Comparison of ENCODE assay signal across 8 mouse cellular contexts in genomic region chr16:35769878-35770657, GRCm38 (mm10). TPM values are rescaled to one million over a fixed set of nuclear protein-coding genes. Genes with fewer than 3 reads are reported as not detected.
DNase-seq lines count a peak whose midpoint lies in the region; ATAC-seq lines count a peak whose summit lies in the region.

Hspbap1 (plus strand) TSS chr16:35770375.

- no peaks in the 10 kb centered on the region for H3K36me3 ChIP-seq in intestine, embryonic 14.5 days (ENCODE audit: control insufficient read depth, insufficient read depth, low read length)

- peak within 1 kb of the TSS; percentile 89 for H3K4me3 ChIP-seq in intestine, embryonic 14.5 days (ENCODE audit: low read depth, low read length)

- peak within 1 kb of the TSS; percentile 63 for H3K4me2 ChIP-seq in intestine, embryonic 14.5 days (ENCODE audit: low read length)

- H3K9me3 ChIP-seq in intestine, embryonic 14.5 days (ENCODE audit: control insufficient read depth, low read length): no peaks in the 10 kb centered on the region

- under 1% methylated on average over 51 of the region's 51 CpGs for WGBS in intestine, embryonic 14.5 days

- ATAC-seq in intestine, embryonic 14.5 days (replicated peaks; ENCODE audit: low FRiP score, low TSS enrichment, low read depth): peak; percentile 85
- peak; percentile 67 for ATAC-seq in megakaryocyte progenitor cell, adult 5-6 weeks (replicated peaks; ENCODE audit: poor library complexity)

- DNase-seq in adrenal gland, adult 18-20 months (ENCODE audit: low spot score in 2 of 2): peak; percentile 88 to 89
- DNase-seq in embryo, embryonic 10.5 days (ENCODE audit: low spot score): peak; percentile 92
- peak; percentile 93 for DNase-seq in gastrocnemius, postnatal 14 days
- peak; percentile 94 for DNase-seq in intestine, embryonic 14.5 days (ENCODE audit: low spot score)
- DNase-seq in left cerebral cortex, postnatal 10 days (ENCODE audit: extremely low spot score in 1 of 2, low spot score in 2 of 2): peak; percentile 73 to 94
- peak; percentile 94 to 95 for DNase-seq in right cerebral cortex, postnatal 10 days (ENCODE audit: low spot score in 2 of 2)
- DNase-seq in urinary bladder, postnatal 14 days (ENCODE audit: low spot score): peak; percentile 92

- peak within 1 kb of the TSS; percentile 64 for H3K27ac ChIP-seq in intestine, embryonic 14.5 days (ENCODE audit: low read depth)

- H3K4me1 ChIP-seq in intestine, embryonic 14.5 days (replicated peaks; ENCODE audit: control insufficient read depth, insufficient read depth, low read length): peaks cover 11% of the 10 kb centered on the region

- intact Hi-C loops in gastrocnemius, postnatal 14 days (cut with DNase I; ENCODE audit: low total_unique reads): no loop called here
- intact Hi-C loops in left cerebral cortex, postnatal 10 days (cut with DNase I): no loop called here

- no peaks in the 10 kb centered on the region for H3K27me3 ChIP-seq in intestine, embryonic 14.5 days (replicated peaks; ENCODE audit: control insufficient read depth, insufficient read depth, low read length)

- peak within 1 kb of the TSS; percentile 74 for H3K9ac ChIP-seq in intestine, embryonic 14.5 days (ENCODE audit: low read length)

RNA-seq across cellular contexts. Expression of gene Hspbap1, which starts in this region (rescaled TPM):
- 1 to 10 TPM; 3.5 to 4.9 TPM for total RNA-seq in adrenal gland, adult 18-20 months (2021)
- total RNA-seq in gastrocnemius, postnatal 14 days (2021): 1 to 10 TPM; 2.0 to 2.6 TPM
- polyA plus RNA-seq in intestine, embryonic 14.5 days (2014; fragmentation: Nextera tagmentation; extraction: Ambion mirVana): 19.9 and 20.0 TPM in 2 replicates
- total RNA-seq in left cerebral cortex, postnatal 10 days (2021): 1 to 10 TPM; 5.5 to 6.0 TPM
- total RNA-seq in megakaryocyte progenitor cell, adult 5-6 weeks (2015): 1.2 and 3.6 TPM in 2 replicates
- 3.8 and 4.1 TPM in 2 replicates for total RNA-seq in megakaryocyte progenitor cell, adult 5-6 weeks (2017)

Comparison
In these comparisons a context has a peak if more than half of its experiments do, and no peak if none do; other contexts are left out.
1. Peak in every context shown above with its lines: DNase-seq, ATAC-seq, H3K4me3 ChIP-seq and H3K27ac ChIP-seq.